Mouse (Mus musculus): ENCODE measurements around the gene Stx6.

Stx6 gene

DNA sequence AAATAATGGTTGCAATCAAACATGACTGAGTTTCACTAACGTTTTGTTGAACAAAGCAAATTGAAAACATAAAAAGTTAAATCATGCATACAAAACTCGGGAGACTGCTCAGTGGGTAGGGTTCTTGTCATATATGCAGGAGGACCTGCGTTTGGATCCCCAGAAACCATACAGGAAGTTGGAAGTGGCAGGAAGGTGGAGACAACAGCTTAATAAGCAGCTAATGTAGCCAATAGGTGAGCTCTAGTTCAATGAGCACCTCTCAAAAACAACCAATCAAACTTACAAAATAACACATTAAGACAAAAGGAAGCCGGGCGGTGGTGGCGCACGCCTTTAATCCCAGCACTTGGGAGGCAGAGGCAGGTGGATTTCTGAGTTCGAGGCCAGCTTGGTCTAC lies 95.8 kb downstream of the Stx6 start:
- DNase-seq (ENCODE audit: extremely low spot score): no peak

Data from embryo, embryonic 9.5 days (tissue).